Mouse (Mus musculus): ENCODE results near the gene 4933400A11Rik.

DNA sequence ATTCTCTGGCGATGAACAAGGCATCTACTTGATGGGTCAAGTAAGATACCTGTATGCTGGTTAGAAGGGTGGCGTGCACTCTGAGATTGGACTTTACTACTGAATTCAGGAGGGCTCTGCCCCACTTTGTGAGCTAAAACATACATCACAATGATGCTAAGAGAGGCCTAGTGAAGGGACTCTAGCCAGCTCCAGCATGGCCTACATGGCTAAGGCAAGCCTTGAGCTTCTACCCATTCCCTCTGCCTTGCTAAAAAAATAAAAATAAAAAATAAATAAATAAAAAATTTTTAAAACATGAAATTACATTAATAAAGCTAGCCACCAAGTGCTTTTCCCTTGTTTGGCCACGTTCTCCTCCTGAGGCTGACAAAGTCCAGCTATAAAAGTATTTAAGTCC is at the start of gene 4933400A11Rik:
- TF ChIP-seq CTCF (IDR thresholded peaks at IDR 0.05) (no peak), EP300 (IDR thresholded peaks at IDR 0.05) (no peak)
